Mouse (Mus musculus) embryonic fibroblast, embryonic 13.5 days (primary cell): ENCODE results near the gene Cfap58. TPM values are rescaled to one million over a fixed set of nuclear protein-coding genes. Genes with fewer than 3 reads are reported as not detected.

Experiments
- H3K27ac ChIP-seq: 2 replicates; pipeline ENCODE4 v1.5.1; 2012; ENCODE audit warnings: low read length, control low read depth, inconsistent platforms; ENCODE audit not compliant: insufficient read depth
- H3K4me1 ChIP-seq: 2 replicates; pipeline ENCODE4 v1.6.1; 2011; ENCODE audit warnings: low read length; ENCODE audit not compliant: control insufficient read depth, insufficient read depth
- H3K4me3 ChIP-seq: 2 replicates; pipeline ENCODE4 v1.5.1; 2011; ENCODE audit warnings: mild to moderate bottlenecking, control low read depth, low read length; ENCODE audit not compliant: insufficient read depth
- CTCF ChIP-seq: IDR thresholded peaks from 2 replicates; pipeline ENCODE4 v1.5.1; 2011; ENCODE audit warnings: mild to moderate bottlenecking, control low read depth, low read length, moderate library complexity, borderline replicate concordance; ENCODE audit not compliant: insufficient read depth
- POLR2A ChIP-seq: IDR thresholded peaks from 2 replicates; pipeline ENCODE4 v1.6.1; 2011; ENCODE audit warnings: low read depth, mild to moderate bottlenecking, control low read depth, low read length, moderate library complexity
- polyA plus RNA-seq: library from polyadenylated mRNA; stranded (reverse); fragments of >200 nt; gene quantifications from 2 replicates; pipeline ENCODE4 v1.2.4, GENCODE M21; 2011; ENCODE audit warnings: low read depth; ENCODE audit not compliant: missing spikeins, insufficient read length

The Cfap58 gene
- polyA plus RNA-seq, 1 experiment, result not detected

DNA sequence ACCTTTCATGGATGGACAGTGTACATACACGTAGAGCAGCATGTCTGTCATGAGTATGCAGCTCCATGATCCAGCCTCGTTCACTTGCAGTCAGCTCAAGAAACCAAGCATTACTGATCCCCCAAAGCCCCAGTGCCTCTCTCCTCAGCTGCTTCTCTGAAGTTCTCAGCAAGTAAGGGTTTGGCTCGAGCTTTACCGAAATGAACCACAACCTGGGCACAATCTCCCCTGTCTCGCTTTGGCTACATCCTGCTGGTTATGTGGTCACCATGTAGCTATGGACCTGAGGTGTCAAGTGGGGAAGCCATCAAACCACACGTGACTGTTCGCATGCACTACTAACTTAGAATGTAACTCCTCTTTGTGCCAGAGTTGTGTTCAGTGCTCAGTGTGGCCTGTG lies 13.5 kb downstream of the Cfap58 start:
- Histone ChIP-seq H3K4me1 (no peaks in the 10 kb centered on the region), H3K27ac (no peak overlapping the region), H3K4me3 (no peak overlapping the region)
- no peak for TF ChIP-seq POLR2A
- no peak for TF ChIP-seq CTCF

DNA sequence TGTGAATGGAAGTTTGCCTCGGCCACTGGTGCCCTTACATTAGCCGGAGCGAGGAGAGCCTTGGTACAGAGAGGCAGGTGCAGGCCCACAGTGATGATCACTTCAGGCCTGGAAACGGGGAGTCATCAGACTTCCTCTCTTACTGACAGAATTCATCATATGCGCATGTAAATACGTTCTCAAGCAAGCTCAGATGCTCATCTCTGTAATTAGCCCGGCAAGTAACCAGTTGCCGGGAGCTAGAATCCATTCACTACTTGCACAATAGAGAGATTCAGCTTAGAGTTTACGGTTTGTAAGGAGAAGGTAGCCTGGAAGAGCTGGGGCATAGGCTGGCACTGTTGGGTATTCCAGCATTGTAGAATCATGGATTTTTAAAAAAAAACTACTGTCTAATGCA lies 15.7 kb downstream of the Cfap58 start:
- no peak for TF ChIP-seq CTCF
- TF ChIP-seq POLR2A, result no peak
- H3K4me3 ChIP-seq, result no peak overlapping the region
- H3K4me1 ChIP-seq, result no peaks in the 10 kb centered on the region
- H3K27ac ChIP-seq, result no peak overlapping the region

DNA sequence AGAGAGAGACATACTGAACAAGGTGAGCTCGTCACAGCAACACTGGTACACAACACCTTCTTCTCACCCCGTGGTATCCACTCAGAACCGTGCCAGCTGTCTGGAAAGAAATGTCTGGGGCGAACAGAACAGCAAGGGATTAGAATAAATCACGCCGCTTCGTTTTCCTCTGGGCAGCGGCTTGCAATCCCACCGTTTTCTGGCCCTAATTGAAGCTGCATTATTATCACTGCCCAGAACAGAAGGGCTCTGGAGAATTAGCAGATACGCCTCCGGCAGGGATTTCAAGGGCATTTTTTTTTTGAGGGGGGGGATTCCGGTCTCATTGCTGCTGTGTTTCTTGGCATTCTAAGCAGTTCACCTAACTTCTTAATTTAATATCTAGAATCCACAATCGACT lies 20.7 kb downstream of the Cfap58 start:
- no peaks in the 10 kb centered on the region for H3K4me1 ChIP-seq
- H3K4me3 ChIP-seq, result no peak overlapping the region
- TF ChIP-seq POLR2A, result no peak
- TF ChIP-seq CTCF, result no peak
- no peak overlapping the region for H3K27ac ChIP-seq

- TF ChIP-seq CTCF, result no peak
- no peak for TF ChIP-seq POLR2A
- Histone ChIP-seq H3K4me1 (no peaks in the 10 kb centered on the region), H3K4me3 (no peak overlapping the region), H3K27ac (no peak overlapping the region)
Observed at GRCm38 (mm10) chr19:47968993-47969659, 31.7 kb downstream of the Cfap58 start.

- H3K4me3 ChIP-seq, result no peak overlapping the region
- no peak overlapping the region for H3K27ac ChIP-seq
- no peak for TF ChIP-seq CTCF
- no peak for TF ChIP-seq POLR2A
- no peaks in the 10 kb centered on the region for H3K4me1 ChIP-seq
Observed at GRCm38 (mm10) chr19:47971066-47971465, 33.6 kb downstream of the Cfap58 start.

- TF ChIP-seq CTCF (no peak), POLR2A (no peak)
- Histone ChIP-seq H3K4me3 (no peak overlapping the region), H3K4me1 (no peaks in the 10 kb centered on the region), H3K27ac (no peak overlapping the region)
Observed at GRCm38 (mm10) chr19:47978109-47978701, 40.7 kb downstream of the Cfap58 start.

- Histone ChIP-seq H3K4me3 (no peak overlapping the region), H3K27ac (no peak overlapping the region), H3K4me1 (no peaks in the 10 kb centered on the region)
- TF ChIP-seq CTCF (no peak), POLR2A (no peak)
Observed at GRCm38 (mm10) chr19:47979446-47979845, 42.0 kb downstream of the Cfap58 start.

- no peak overlapping the region for H3K27ac ChIP-seq
- TF ChIP-seq POLR2A, result no peak
- no peak for TF ChIP-seq CTCF
Observed at GRCm38 (mm10) chr19:47980241-47980640, 42.8 kb downstream of the Cfap58 start.

DNA sequence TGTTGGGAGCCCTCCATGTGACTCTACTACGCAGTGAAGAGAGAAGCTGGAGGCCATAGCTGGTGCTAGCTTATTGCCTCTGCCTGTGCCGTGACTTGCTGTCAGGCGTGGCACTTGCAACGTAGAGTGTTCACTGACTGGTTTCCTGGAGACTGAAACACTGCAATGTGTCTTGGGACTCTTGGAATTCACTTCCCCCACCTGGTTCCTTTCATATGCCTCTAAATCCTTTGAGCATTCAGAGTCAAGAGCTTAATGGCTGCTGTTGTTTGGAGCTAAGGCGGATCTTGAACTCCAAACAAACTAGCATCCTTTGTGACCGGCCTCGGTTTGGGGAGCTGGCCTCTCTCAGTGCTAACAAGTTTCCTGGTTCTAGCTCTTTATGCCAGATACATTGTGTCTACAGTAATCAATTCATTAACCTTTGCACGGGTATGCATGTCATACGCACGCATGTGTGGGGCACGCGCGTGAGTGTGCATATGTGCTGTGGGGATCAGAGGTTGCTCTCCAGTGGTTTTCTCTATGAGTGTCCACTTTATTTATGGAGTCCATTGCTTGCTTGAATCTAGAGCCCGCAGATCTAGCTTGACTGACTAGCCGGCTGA lies 48.2 kb downstream of the Cfap58 start:
- H3K4me1 ChIP-seq, result no peaks in the 10 kb centered on the region
- TF ChIP-seq POLR2A (no peak), CTCF (no peak)
- H3K4me3 ChIP-seq, result no peak overlapping the region
- H3K27ac ChIP-seq, result no peak overlapping the region

More at GRCm38 (mm10) chr19:47980241-47980640, 42.8 kb downstream of the Cfap58 start:
- H3K4me3 ChIP-seq, result no peak overlapping the region
- no peaks in the 10 kb centered on the region for H3K4me1 ChIP-seq

DNA sequence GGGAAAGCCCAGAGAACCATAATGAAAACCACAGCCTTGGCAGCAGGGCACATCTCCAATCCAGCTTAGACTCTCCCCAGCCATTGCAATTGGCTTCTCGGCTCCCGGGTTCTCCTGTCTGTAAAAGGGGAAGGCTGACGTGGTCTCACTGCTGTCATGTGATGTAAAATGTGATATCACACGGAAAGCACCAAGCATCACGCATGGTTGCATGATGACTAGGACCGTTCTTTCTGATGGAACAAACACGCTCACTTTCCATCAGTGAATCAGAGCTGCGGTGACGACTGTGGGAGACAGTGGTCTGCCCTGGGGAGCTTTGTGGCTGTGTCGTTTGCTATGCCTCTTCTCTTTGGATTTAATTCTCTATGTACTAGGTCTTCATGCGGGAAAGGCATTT lies 50.5 kb downstream of the Cfap58 start:
- H3K4me3 ChIP-seq, result no peak overlapping the region
- no peak overlapping the region for H3K27ac ChIP-seq
- TF ChIP-seq CTCF (no peak), POLR2A (no peak)
- no peaks in the 10 kb centered on the region for H3K4me1 ChIP-seq
